Mouse (Mus musculus) bone marrow macrophage, adult 2 months (primary cell): ENCODE data around the gene Mthfd1. TPM values are rescaled to one million over a fixed set of nuclear protein-coding genes. Genes with fewer than 3 reads are reported as not detected.

Experiments
- H3K27ac ChIP-seq: 2 replicates; pipeline ENCODE4 v1.5.1; 2012; ENCODE audit warnings: low read depth, low read length; ENCODE audit not compliant: insufficient read depth
- H3K4me1 ChIP-seq: 2 replicates; pipeline ENCODE4 v1.6.1; 2012; ENCODE audit warnings: low read length; ENCODE audit not compliant: control insufficient read depth, insufficient read depth
- H3K4me3 ChIP-seq: 2 replicates; pipeline ENCODE4 v1.5.1; 2012; ENCODE audit warnings: mild to moderate bottlenecking, low read length, moderate library complexity; ENCODE audit not compliant: insufficient read depth
- CTCF ChIP-seq: IDR thresholded peaks from 2 replicates; pipeline ENCODE4 v1.5.1; 2012; ENCODE audit warnings: low read depth, mild to moderate bottlenecking, low read length, moderate library complexity
- POLR2A ChIP-seq: IDR thresholded peaks from 2 replicates; pipeline ENCODE4 v1.6.1; 2012; ENCODE audit warnings: mild to moderate bottlenecking, low read depth, low read length, borderline replicate concordance
- polyA plus RNA-seq: library from polyadenylated mRNA; stranded (reverse); fragments of >200 nt; gene quantifications from 2 replicates; pipeline ENCODE4 v1.2.4, GENCODE M21; 2012; ENCODE audit not compliant: missing spikeins, insufficient read depth, insufficient read length

Mthfd1 gene
- polyA plus RNA-seq, 1 experiment = 7.7 TPM

DNA sequence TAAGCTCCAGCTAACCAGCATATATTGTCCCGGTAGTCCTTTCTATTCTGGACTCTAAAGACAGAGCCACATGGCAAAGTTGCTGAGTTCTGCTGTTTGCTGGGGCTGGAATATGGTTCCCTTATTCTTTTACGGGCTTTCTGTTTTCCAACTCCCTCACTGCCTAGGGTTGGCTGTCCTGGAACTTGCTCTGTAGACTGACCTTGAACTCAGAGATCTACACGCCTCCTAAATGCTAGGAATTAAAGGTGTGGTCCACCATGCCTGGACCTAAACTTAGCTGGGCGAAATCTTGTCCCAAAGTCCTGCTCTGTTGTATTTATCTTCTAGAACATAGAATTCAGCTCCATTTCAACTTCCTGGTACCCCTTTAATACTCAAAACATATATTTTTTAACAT lies 6.5 kb downstream of the Mthfd1 start:
- TF ChIP-seq CTCF (no peak), POLR2A (no peak)
- peaks cover 35% of the 10 kb centered on the region for H3K4me1 ChIP-seq
- H3K4me3 ChIP-seq = no peak overlapping the region
- no peak overlapping the region for H3K27ac ChIP-seq

DNA sequence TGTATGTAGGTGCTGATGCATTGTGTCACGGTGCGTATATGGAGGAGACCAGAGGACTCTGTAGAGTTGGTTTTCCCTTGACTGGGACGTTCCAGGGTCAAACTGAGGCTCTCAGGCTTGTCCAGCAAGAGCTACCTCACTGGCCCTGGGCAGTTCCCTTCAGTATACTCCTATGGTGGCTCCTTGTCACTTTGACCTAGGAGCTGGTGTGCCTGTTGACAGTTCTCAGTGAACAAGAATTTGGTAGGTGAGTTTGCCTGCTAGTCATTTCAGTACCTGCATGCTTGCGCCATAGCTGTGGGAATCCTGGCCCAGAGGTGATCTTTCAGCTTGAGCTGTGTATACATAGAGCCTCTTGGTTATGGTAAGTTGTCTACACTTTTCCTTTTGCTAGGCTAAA lies 7.8 kb downstream of the Mthfd1 start:
- Histone ChIP-seq H3K27ac (no peak overlapping the region), H3K4me1 (peaks cover 31% of the 10 kb centered on the region), H3K4me3 (no peak overlapping the region)
- TF ChIP-seq POLR2A = no peak
- no peak for TF ChIP-seq CTCF

DNA sequence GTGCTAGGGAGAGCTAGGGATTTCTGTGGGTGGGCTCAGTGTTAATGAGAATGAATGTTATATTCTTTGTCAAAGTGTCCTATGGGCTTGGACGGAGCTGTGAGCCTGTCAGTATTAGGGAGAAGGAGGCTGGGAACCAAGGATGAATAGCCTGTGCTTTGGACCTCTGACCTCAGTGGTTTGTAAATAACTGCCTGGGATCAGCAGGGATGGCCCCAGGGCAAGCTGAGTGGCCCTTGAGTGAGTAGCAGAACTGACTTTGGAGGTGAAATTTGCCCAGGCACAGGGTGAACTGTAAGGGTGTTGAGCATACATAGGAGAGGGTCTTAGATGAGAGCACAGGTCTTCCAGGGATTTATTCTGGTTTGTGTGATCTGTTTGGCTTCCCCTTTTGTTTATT lies 8.8 kb downstream of the Mthfd1 start:
- no peak overlapping the region for H3K27ac ChIP-seq
- TF ChIP-seq CTCF (no peak), POLR2A (no peak)
- peaks cover 25% of the 10 kb centered on the region for H3K4me1 ChIP-seq
- H3K4me3 ChIP-seq = no peak overlapping the region

DNA sequence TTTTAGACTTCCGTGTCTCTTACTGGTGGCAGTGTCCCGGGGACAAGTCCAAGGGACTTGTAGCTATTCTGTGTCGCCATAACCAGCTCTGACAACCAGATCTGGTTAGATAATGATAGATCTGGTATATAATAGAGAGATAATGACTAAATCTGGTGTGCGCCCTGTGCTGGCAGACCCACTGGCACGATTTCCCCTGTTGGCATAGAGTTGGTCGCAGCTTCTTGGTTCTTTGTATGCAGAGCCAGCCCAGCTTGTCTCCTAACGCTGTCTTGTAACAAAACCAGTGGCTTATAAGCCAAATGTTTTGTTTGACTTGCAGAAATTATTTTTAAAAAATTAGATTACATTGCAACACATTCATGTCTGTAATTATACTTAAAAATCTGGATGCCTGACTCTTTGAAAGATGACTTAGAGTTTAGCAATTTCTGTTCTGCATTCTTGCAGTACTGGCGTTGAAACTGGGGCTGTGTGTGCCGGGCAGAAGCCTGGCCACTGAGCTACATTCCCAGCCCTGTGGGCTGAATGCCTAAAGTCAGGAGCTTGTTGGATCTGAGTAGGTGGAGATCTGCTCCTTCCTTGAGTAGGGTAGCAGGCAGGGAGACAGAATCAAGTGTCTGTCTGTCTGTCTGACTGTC lies 9.3 kb downstream of the Mthfd1 start:
- H3K27ac ChIP-seq = peak overlapping the region; percentile 11
- H3K4me3 ChIP-seq = peak overlapping the region; percentile 25
- H3K4me1 ChIP-seq = peaks cover 22% of the 10 kb centered on the region
- TF ChIP-seq POLR2A (no peak), CTCF (peak; percentile 21; the same call in 1 of the 2 replicates)

DNA sequence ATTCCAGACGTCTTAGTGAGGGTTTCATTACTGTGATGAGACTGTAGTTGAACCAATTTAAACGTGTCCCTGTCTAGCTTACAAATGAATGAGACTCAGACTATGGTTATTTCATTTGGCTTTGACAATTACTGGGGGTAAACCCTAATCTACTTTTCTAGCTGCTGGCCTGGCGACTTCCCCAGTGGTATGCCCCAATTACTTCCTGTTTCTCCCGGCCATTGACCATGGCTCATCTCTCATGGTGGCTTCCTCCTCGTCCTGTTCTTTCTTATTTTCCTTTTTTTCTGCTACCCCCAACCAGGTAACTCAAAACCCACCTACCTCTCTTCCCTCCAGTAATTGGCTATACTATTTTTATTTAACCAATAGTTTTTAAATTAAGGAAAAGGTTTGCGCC lies 9.9 kb downstream of the Mthfd1 start:
- TF ChIP-seq CTCF (no peak), POLR2A (no peak)
- peak overlapping the region; percentile 25 for H3K4me3 ChIP-seq
- peak overlapping the region; percentile 11; the same call in 1 of the 2 replicates for H3K27ac ChIP-seq
- H3K4me1 ChIP-seq = peaks cover 22% of the 10 kb centered on the region

DNA sequence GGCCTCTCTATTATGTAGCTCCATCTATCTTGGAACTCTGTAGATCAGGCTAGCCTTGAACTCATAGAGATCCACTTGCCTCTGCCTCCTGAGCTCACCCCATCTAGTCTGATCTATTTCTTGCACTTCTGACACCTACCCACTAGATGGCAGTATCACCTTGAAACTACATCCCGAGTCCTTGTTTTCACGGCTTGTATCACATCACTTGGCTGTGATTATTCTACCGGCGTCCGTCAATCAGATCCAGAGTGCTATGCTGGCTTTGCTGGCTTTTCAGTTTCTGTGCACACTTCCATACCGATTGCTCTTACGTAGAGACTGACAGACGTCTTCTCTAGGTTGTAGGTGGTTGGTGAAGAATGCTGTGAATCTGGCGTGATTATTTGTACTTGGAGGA lies 11.8 kb downstream of the Mthfd1 start:
- Histone ChIP-seq H3K27ac (no peak overlapping the region), H3K4me3 (no peak overlapping the region), H3K4me1 (peaks cover 20% of the 10 kb centered on the region)
- TF ChIP-seq POLR2A (no peak), CTCF (no peak)

DNA sequence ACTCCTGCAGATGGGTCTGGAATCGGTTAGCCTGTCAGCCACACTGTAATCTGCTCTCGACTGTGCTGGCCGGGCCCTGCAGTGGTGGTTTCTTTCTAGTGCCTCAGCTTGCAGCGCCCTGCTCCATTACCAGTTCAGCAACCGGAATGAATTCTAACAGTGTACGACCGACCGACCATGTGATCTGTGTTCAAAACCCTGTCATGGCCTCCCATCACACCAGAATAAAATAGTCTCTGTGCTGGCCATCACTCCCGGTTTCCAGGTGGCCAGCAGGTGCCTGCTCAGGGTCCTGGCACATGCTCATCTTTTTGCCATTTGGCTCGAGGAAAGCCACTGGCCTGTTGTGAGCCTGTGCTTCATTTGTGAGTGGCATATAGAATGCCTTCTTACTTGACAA lies 13.6 kb downstream of the Mthfd1 start:
- Histone ChIP-seq H3K4me3 (no peak overlapping the region), H3K27ac (no peak overlapping the region), H3K4me1 (peaks cover 22% of the 10 kb centered on the region)
- TF ChIP-seq CTCF (no peak), POLR2A (no peak)

DNA sequence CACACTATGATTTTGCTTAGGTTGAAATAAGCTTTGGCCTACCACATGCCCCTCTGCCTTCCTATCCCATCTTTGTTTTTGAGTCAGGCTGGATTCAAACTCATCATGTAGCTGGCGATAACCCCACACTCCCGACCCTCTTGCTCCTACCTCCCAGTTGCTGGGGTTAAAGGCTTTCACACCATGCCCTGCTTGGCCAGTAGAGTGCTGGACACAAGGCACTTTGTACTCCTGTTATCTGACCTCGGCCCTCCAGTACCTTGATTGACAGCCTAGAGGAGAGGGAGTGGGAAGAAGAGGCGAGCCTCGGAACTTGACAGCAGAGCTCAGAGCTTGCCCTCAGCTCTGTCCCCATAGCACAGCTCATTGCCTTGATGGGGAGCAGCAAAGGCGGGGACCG lies 14.1 kb downstream of the Mthfd1 start:
- Histone ChIP-seq H3K4me1 (peaks cover 17% of the 10 kb centered on the region), H3K27ac (no peak overlapping the region), H3K4me3 (no peak overlapping the region)
- TF ChIP-seq POLR2A (no peak), CTCF (no peak)

DNA sequence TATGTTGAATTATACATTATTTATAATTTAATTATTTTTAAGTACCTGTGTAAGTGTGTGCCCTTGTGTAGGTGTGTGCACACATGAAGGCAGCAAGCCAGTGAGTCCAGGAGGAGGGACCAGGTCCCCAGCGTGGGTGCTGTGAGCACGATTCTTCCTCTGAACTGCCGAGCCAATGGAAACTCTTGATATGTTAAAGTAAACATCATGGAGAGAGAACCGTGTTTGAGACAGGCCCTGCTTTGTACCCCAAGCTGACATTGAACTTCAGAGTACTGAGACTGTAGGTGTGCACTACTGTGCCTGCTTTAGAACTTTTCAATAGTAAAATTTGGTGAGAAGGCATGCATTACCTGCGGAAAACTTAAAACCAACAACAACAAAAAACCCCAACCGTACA lies 16.4 kb downstream of the Mthfd1 start:
- H3K4me1 ChIP-seq = peaks cover 17% of the 10 kb centered on the region
- TF ChIP-seq POLR2A (no peak), CTCF (no peak)
- H3K4me3 ChIP-seq = no peak overlapping the region
- no peak overlapping the region for H3K27ac ChIP-seq

DNA sequence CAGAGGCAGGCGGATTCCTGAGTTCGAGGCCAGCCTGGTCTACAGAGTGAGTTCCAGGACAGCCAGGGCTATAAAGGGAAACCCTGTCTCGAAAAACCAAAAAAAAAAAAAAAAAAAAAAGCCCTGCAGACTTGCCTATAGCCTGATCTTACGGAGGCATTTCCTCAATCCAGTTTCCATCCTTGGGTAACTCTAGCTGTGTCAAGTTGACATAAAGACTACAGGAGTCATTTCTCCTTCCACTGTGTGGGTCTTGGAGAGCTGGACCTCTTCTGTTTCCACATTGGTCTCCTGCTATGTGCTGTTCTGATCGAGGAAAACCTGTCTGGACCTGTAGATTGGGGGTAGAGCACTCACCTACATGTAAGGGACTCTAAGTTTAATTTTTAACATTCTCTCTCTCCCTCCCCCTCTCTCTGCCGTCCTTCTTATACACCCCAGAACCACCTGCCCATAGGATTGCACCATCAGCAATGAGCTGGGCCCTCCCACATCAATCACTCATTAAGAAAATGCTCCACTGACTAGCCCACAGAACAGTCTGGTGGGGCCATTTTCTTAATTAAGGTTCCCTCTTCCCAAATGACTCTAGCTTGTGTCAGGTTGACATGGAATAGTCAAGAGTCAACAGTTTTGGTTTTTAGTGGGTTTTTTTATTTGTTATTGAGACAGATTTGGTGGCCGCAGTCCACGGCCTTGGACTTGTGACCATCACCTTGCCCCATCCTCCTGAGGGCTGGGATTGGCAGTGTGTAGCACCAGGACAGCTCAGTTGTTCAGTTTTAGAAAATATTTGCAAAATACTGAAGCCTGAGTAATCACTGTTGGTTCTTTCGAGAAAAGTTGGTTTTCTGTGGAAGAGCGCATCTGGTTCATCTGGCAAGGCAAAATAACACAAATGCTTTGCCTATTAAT lies 17.8 kb downstream of the Mthfd1 start:
- H3K27ac ChIP-seq = no peak overlapping the region
- no peak for TF ChIP-seq CTCF
- no peak for TF ChIP-seq POLR2A
- H3K4me3 ChIP-seq = no peak overlapping the region
- peaks cover 17% of the 10 kb centered on the region for H3K4me1 ChIP-seq
